Mouse (Mus musculus): Measurements from ENCODE around the gene Fndc8.
"Not testable (repeated sequence)": the region's sequence is repeated elsewhere in the genome, so short reads cannot be mapped to it uniquely, and the experiment has no call there.

The Fndc8 gene

GRCm38 (mm10) chr11:82910679-82911389 lies 18.9 kb downstream of the Fndc8 start:
- DNase-seq (ENCODE audit: low spot score): no peak

- DNase-seq (ENCODE audit: low spot score): peak; percentile 67
Measured at GRCm38 (mm10) chr11:82914711-82915352, 22.9 kb downstream of the Fndc8 start.

DNA sequence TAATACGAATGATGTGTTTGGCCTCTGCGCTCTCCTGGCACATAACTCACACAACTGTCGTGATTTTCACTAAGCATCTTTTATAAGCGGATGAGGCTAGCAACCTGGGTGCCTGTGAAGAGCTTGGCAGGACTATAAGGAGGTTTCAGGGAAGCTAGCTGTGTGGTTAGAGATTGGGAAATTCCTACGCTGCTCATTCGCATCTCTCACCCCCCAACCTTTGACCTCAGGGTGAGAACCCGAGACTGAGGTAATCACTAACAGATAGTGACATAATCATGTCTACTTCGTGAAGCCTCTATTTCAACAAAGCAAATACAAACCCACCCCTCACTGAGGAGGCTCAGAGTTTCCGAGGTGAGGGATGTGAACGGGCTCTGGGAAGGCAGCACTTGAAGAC lies 28.8 kb downstream of the Fndc8 start:
- no peak for DNase-seq (ENCODE audit: low spot score)

GRCm38 (mm10) chr11:82921691-82922090 lies 29.8 kb downstream of the Fndc8 start:
- DNase-seq (ENCODE audit: low spot score): no peak

GRCm38 (mm10) chr11:82923910-82924309 lies 32.0 kb downstream of the Fndc8 start:
- DNase-seq (ENCODE audit: low spot score): not testable (repeated sequence)

DNA sequence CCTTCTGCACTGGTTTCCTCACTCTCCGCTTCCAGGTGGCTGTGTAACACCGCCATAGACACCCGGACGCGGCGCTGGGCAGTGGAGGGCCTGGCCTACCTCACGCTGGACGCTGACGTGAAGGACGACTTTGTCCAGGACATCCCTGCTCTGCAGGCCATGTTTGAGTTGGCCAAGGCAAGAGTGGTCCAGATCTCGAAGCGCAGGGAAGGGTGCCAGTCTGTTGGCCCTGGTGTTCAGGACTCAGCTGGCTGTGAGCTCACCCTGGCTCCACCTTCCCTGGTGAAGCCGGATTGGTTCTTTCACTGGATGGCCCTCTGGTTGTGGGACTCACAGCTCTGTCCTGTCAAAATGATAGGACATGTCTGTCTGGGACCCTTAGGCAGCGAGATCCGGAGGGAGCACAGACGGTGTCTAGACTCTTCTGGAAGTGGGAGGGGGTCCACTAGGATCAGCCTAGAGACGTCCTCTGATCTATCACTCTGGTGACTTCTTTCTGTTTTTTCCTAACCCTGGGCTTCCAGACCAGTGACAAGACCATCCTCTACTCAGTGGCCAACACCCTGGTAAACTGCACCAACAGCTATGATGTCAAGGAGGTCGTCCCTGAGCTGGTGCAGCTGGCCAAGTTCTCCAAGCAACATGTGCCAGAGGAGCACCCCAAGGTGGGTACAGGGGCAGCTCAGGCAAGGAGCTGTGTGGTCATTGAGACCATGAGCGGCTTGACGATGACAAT lies 37.1 kb downstream of the Fndc8 start:
- no peak for DNase-seq (ENCODE audit: low spot score)

DNA sequence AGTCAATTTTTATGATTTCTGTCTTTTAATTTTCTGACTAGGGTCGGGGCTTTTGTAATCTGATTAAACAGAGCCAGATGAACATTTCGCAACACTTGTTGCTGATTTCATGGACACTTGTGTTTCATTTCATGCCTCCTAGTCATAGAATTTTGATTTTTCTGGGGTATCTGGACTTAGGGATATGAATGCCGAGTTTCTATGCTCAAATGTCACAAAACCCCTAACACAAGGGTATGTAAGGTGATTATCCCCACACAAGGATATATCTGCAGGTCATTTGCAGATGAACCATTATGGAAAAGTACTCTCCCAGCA lies 37.7 kb downstream of the Fndc8 start:
- no peak for DNase-seq (ENCODE audit: low spot score)

DNA sequence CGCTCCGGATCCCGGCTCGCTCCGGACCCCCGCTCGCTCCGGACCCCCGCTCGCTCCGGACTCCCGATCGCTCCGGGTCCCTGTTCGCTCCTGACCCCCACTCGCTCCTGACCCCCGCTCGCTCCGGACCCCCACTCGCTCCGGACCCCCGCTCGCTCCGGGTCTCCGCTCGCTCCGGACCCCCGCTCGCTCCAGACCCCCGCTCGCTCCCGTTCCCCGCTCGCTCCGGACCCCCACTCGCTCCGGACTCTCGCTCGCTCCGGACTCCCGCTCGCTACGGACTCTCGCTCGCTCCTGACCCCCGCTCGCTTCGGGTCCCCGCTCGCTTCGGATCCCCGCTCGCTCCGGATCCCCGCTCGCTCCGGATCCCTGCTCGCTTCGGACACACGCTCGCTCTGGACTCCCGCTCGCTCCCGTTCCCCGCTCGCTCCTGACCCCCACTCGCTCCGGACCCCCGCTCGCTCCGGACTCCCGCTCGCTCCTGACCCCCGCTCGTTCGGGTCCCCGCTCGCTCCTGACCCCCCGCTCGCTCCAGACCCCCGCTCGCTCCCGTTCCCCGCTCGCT lies 38.5 kb downstream of the Fndc8 start:
- not testable (repeated sequence) for DNase-seq (ENCODE audit: low spot score)

DNA sequence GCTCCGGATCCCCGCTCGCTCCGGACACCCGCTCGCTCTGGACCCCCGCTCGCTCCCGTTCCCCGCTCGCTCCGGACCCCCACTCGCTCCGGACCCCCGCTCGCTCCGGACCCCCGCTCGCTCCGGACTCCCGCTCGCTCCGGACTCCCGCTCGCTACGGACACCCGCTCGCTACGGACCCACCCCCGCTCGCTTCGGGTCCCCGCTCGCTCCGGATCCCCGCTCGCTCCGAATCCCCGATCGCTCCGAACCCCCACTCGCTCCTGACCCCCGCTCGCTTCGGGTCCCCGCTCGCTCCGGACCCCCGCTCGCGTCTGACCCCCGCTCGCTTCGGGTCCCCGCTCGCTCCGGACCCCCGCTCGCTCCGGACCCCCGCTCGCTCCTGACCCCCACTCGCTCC lies 39.2 kb downstream of the Fndc8 start:
- DNase-seq (ENCODE audit: low spot score): not testable (repeated sequence)

DNA sequence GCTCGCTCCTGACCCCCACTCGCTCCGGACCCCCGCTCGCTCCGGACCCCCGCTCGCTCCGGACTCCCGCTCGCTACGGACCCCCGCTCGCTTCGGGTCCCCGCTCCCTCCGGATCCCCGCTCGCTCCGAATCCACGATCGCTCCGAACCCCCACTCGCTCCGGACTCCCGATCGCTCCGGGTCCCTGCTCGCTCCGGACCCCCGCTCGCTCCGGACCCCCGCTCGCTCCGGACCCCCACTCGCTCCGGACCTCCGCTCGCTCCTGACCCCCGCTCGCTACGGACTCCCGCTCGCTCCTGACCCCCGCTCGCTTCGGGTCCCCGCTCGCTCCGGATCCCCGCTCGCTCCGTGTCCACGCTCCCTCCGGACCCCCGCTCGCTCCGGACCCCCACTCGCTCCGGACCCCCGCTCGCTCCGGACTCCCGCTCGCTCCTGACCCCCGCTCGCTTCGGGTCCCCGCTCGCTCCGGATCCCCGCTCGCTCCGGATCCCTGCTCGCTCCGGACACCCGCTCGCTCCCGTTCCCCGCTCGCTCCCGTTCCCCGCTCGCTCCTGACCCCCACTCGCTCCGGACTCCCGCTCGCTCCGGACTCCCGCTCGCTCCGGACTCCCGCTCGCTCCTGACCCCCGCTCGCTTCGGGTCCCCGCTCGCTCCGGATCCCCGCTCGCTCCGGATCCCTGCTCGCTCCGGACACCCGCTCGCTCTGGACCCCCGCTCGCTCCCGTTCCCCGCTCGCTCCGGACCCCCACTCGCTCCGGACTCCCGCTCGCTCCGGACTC lies 39.9 kb downstream of the Fndc8 start:
- not testable (repeated sequence) for DNase-seq (ENCODE audit: low spot score)

GRCm38 (mm10) chr11:82933186-82933585 lies 41.3 kb downstream of the Fndc8 start:
- no peak for DNase-seq (ENCODE audit: low spot score)

GRCm38 (mm10) chr11:82943336-82943735 lies 51.4 kb downstream of the Fndc8 start:
- no peak for DNase-seq (ENCODE audit: low spot score)

- no peak for DNase-seq (ENCODE audit: low spot score)
Measured at GRCm38 (mm10) chr11:82945636-82946035, 53.7 kb downstream of the Fndc8 start.

DNA sequence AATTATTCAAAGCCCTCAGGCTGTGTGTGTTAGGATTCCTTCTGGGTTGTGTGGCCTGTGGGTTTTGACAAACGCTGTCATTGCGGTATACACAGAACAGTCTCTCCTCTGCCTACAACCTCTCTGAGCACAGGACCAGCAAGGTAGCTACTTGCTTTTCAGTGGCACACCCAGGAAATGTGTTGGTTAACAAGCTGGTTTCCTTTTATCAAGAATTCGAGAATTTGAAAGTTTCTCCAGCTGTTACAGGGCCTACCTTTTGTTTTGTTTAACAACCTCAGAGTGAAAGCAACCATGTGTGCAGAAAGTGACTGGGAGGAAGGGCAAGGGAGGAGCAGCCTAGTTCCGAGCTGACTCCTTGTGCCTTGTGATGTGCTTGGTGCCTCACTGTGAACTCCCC lies 55.5 kb downstream of the Fndc8 start:
- no peak for DNase-seq (ENCODE audit: low spot score)

DNA sequence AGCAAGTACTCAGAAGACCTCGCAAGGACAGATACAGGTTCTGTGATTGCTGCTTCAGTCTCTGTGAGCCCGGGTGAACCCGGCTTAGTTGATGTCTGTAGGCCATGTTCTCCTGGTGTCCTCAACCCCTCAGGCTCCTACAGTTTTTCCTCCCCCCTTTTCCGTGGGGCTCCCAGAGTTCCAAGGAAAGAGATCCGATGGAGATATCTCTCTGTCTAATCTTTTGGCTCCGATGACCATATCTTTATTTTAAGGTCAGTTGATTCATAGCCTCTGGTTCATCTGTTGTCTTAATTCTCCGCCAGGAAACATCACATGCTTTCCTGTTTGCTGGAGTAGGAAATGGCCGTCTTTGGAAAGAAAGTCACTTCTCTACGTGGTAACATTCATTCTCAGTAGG lies 57.1 kb downstream of the Fndc8 start:
- no peak for DNase-seq (ENCODE audit: low spot score)

Data from c-Kit-positive CD71-positive TER-119-positive erythroid progenitor cells, embryonic 14.5 days (primary cell).